Mouse (Mus musculus) heart, postnatal 4 days (tissue): Measurements from ENCODE around the gene Lrrtm4. TPM values are rescaled to one million over a fixed set of nuclear protein-coding genes. Genes with fewer than 3 reads are reported as not detected.

Experiments used
- DNase-seq: peaks from one replicate; pipeline ENCODE4 v3.0.0; 2021
- total RNA-seq, 2 experiments: library from RNA; stranded (reverse); gene quantifications; 2 replicates each; pipeline ENCODE4 v1.2.3; 2021

Gene Lrrtm4
- total RNA-seq: under 1 TPM in 1 of 2 experiments, not detected in 1; 0.16 TPM

DNA sequence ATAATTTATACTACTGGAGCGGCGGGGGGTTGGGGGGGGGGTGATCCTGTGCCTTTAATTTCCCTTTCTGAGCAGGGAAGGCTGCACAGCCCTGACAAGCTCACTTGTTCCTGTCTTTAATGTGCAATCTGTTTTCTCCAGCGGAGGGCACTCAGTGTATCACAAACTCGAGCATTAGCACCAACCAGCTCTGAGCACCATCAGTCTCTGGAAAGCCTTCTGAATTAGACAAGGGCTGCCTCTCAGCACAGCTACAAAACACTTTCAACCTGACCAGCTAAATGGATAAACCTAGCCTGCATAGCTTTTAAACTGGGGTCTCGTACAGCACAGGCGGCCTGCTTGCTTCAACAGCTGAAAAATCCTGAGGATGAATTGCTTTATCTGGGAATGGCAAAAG is at the start of gene Lrrtm4:
Lrrtm4 (plus strand) TSS at position 113 of the 400 bp plus-strand sequence.
- DNase-seq: no peak

DNA sequence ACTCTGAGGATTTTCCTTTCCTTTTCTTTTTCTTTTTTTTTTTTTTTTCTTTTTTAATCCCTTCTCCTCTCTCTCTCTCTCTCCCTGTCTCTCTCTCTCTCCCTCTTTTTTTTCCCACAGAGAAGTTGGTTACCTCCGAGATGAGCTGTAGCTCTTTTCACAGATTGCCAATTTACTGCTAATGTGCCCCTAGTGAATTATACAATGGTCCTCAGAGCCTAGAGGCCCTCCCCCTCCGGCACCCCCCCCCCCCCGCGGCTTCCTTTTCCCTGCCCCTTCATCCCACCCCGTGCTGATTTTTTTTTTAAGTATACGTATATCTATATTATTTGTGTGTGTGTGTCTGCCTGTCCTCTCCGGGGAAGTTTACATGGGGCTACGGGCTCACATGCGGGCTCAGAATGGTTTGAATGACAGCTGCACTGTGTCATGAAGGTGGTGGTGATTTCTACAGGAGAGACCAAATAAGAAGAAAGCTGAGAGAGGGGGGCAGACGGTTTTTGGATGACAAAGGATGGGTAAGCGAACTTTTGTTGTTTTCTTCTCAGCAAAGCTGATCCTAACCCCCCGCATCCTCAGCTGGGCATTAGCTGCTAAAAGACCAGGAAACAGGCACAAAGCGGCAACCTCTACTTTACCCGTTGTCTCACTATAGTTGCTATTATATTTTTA is 648 bp downstream of the Lrrtm4 start:
- DNase-seq: no peak

- no peak for DNase-seq
Observed at GRCm38 (mm10) chr6:80019861-80020230, 1.2 kb downstream of the Lrrtm4 start.

DNA sequence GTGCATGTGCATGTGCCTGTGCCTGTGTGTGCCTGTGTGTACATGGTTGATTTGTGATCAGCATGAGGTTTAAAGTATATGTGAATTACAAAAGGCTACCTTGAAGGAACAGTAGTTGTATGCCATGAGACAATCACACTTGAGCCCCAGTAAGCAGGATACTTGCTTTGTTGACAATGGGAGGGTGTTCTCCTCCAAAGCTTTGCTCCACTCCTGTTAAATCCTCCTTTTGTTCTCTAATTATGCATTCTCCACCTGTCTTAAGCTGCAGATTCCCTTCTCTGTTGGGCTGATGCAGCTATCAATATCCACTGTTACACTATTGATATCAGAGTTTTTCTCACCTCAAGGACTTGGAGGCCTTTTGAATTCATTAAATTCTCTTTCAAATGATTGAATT is 38.2 kb downstream of the Lrrtm4 start:
- DNase-seq: no peak

DNA sequence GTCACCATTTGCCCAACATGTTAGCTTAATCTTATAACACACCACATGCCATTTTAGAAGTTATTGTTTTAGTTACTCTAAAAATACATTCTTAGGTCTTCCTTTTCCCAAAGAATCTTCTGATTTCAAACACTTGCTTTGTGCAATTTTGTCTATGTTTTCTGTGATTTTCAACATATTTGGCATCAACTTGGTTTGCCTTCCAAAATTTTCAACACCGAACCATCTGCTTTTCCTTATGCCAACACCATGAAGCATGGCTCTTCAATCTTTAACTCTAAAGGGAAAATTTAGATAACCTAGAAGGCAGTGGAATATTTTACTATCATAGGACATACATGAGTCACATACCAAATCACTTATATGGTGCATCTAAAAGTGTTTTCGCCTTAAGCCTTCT is 59.3 kb downstream of the Lrrtm4 start:
- DNase-seq: no peak

GRCm38 (mm10) chr6:80079290-80079689 is 60.6 kb downstream of the Lrrtm4 start:
- DNase-seq: no peak

DNA sequence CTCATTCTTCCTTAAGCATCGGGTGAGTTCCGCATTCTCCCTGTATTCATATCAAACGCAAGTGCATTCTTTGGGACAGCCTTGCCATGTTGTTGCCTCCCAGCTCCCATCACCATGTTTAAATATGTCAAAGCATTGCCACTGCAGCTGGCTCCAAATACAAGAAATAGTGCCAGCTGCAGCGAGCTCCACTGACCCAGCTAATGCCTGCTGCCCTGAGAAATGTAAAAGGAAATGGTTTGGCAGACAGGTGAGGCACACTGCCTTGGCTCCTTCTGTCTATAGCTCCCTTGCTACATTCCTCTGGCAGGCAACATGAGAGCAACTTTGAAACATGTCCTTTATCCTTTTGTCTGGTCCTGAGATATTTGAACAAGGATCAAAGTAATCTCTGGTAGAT is 76.2 kb downstream of the Lrrtm4 start:
- no peak for DNase-seq

DNA sequence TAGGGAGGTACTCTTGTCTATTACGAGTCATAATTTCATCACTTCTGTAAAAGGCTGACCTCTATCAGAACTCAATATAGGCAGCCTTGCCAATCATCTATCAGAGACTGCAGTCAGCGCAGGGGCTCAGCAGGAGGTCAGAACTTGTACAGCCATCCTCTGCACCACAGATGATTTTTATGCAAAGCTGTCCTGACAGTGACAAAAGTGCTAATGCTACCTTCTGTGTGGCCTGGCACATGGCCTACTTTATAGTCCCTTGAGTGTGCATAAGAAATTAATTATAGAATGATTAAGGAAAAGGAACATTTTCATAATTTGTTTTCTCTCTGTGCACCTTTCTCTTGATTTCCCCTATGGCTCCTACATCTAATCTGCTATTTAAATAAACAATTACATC is 86.7 kb downstream of the Lrrtm4 start:
- no peak for DNase-seq

- no peak for DNase-seq
Observed at GRCm38 (mm10) chr6:80105843-80106242, 87.2 kb downstream of the Lrrtm4 start.

DNA sequence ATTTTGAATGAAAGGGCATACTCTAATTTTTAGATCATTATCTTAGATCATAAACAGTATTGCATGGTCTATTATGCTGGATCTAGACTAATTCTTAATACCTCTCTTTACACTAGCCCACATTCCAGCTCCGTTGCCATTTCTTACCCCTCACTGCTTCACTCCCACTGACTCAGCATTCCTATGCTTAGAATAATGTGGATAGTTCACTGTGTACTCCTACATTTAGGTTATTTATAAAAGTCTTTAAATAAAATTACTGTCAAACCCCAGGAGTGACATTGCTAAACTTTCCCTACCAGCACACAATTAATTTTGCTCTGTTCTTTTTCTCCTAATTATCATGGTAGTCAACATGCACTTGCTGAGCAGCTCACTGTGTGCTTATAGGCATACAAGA is 107.7 kb downstream of the Lrrtm4 start:
- DNase-seq: no peak

- no peak for DNase-seq
Observed at GRCm38 (mm10) chr6:80162585-80162984, 143.9 kb downstream of the Lrrtm4 start.

- no peak for DNase-seq
Observed at GRCm38 (mm10) chr6:80181916-80182315, 163.2 kb downstream of the Lrrtm4 start.

GRCm38 (mm10) chr6:80182353-80182752 is 163.7 kb downstream of the Lrrtm4 start:
- no peak for DNase-seq

GRCm38 (mm10) chr6:80185489-80186113 is 166.9 kb downstream of the Lrrtm4 start:
- no peak for DNase-seq

DNA sequence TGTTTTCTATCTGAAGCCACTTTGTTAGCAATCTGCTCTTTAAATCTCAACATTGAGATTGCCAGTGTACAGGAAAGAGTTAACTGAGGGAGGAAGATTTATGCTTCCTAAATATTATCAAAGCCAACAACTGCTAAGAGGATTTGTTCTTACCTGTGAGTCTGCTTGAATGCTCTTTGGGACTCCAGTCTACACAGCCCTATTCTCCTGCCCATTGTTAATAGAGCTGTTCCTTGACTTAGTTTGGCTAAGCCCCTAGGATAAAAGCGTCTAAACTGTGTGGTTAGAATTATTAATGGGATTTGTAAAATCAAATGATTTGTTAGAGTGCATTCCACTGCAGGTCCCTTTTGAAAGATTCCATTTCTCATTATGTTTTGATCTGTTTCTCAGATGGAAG is 168.1 kb downstream of the Lrrtm4 start:
- no peak for DNase-seq

DNA sequence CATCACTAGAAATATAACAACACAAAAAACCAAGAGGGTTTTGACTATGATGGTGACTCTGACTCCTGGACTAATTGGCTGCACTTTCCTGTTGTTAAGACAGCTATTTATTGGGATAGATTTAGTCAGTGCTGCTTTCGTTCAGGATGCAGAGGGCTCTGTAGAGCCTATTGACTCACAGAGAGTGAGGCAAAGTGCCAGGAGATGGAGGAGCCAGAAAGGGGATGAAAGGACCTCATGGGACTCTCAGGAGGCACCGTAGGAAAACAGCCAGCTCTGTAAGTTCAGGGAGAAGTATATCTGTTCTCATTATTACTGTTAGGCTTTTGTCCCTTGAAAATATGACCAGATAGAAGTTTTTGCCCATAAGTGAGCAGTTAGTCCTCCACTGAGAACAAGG is 190.8 kb downstream of the Lrrtm4 start:
- no peak for DNase-seq

DNA sequence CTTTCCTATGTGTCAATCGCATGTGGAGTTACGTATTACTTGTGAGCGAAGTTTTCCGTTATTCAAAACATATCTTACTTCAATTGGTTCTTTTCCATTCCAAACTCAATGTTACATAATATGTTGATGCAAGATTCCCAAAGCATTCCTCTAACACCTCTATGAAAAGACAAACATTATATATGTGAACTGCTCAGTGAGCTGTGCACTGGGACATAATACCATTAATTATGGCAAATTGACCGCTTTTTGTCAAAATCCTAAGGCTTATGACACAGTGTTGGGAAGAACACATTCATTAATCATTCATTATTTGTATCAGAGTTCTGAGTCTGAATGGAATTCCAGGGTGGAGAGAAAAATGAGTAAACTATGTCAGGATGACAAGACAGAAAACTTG is 191.6 kb downstream of the Lrrtm4 start:
- DNase-seq: no peak

DNA sequence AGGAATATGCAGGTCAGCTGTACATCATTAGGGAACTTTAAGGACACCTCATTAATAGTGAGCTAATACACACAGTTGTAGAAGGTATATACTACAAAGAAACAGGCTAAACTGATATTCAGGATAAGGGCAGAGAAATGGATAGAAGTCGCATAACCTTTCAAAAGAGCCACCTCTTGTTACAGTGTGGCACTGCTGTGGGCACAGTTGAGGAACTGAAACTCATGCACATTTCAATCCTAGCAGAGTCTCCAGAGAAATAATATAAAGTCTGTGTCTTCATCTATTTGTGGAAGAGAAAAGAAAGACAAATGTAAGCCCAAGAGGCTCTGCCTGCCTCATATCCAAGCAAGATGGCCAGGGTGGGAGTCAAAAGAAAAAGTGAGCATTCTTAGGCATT is 242.9 kb downstream of the Lrrtm4 start:
- no peak for DNase-seq

- DNase-seq: no peak
Observed at GRCm38 (mm10) chr6:80263972-80264371, 245.3 kb downstream of the Lrrtm4 start.

GRCm38 (mm10) chr6:80264584-80264983 is 245.9 kb downstream of the Lrrtm4 start:
- no peak for DNase-seq

GRCm38 (mm10) chr6:80265746-80266145 is 247.1 kb downstream of the Lrrtm4 start:
- no peak for DNase-seq

DNA sequence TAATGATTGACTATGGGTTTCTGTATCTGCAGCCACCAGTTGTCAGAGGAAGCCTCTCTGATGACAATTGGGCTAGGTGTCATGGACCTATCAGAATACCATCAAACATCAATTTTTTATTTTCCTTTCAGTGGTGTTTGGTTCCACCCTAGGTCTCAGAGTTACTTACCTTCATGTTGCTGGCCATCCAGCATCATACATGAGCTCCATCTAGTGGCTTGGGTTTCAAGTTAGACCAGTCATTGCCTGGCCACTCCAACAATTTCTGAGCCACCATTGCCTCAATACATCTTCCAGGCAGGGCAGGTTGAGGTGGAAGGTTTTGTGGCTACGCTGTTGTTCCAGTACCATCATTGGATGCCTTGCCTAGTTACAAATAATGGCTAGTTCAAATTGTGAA is 268.3 kb downstream of the Lrrtm4 start:
- DNase-seq: no peak

- DNase-seq: no peak
Observed at GRCm38 (mm10) chr6:80301871-80302270, 283.2 kb downstream of the Lrrtm4 start.

DNA sequence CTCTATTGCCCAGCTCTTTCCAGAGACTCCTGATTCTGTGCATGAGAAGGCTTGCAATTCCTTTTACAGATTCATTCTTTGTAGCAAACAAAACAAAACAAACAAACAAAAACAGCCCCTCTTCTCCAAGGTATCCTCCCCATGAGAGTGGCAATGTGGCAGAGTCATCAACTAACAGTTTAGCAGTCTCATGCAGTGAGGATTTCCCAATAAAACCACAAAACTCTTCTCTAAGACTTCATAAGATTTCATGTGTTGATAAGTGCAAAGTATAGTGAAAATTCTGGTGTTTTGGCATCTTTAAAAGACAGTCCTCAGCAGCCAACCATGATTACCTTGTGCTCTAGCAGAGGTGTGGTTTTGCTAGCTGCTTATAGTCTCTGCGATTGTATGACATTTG is 284.9 kb downstream of the Lrrtm4 start:
- no peak for DNase-seq

DNA sequence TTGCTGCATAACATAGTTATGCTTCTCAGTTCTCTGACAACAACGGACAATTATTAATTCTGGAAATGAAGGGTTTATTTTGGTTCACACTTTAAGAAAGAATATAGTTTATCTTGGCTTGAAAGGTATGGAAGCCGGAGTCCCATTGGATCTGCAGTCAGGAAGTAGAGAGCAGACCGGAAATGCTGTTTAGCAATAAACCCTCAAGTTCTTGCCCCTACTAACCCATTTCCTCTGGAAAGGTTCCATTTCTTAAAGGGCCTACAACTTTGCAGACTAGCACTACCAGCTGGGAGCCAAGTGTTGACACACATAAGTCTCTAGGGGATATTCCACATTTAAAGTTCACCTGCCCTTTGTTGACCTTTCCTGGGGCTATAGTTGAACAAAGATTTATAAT is 309.7 kb downstream of the Lrrtm4 start:
- DNase-seq: no peak
